Mouse (Mus musculus): ENCODE measurements around the gene Fignl2. TPM values are rescaled to one million over a fixed set of nuclear protein-coding genes. Genes with fewer than 3 reads are reported as not detected.

The Fignl2 gene
- total and polyA plus RNA-seq, 3 experiments: not detected

- Histone ChIP-seq H3K4me1 (ENCODE audit: control insufficient read depth in 1 of 2, insufficient read depth in 2 of 2, low read length in 2 of 2) (no peaks in the 10 kb centered on the region), H3K9me3 (replicated peaks; ENCODE audit: insufficient read depth, low read length) (no peaks in the 10 kb centered on the region), H3K27ac (ENCODE audit: control insufficient read depth, low read depth, low read length) (no peak overlapping the region), H3K4me3 (ENCODE audit: control insufficient read depth in 1 of 2, insufficient read depth in 1 of 2, low read depth in 2 of 2, low read length in 2 of 2) (no peak overlapping the region), H3K79me2 (ENCODE audit: control insufficient read depth, insufficient read depth, low read length, poor library complexity) (no peaks in the 10 kb centered on the region), H3K27me3 (ENCODE audit: control insufficient read depth in 1 of 2, insufficient read depth in 2 of 2, low read length in 2 of 2) (peaks cover 8 to 24% of the 10 kb centered on the region in 2 experiments), H3K36me3 (ENCODE audit: control insufficient read depth in 1 of 2, insufficient read depth in 2 of 2, low read length in 2 of 2) (no peaks in the 10 kb centered on the region), H3K9ac (ENCODE audit: control insufficient read depth, low read depth, low read length, poor library complexity, severe bottlenecking) (no peak overlapping the region)
- TF ChIP-seq RCOR1 (IDR thresholded peaks at IDR 0.05; ENCODE audit: low read depth, low read length) (no peak), TAL1 (IDR thresholded peaks at IDR 0.05; ENCODE audit: low read length) (no peak), BHLHE40 (IDR thresholded peaks at IDR 0.05; ENCODE audit: borderline replicate concordance, low read depth, low read length) (no peak), MYB (IDR thresholded peaks at IDR 0.05; ENCODE audit: low read depth, low read length) (no peak), NELFE (IDR thresholded peaks at IDR 0.05; ENCODE audit: low read depth, low read length) (no peak), CHD1 (IDR thresholded peaks at IDR 0.05; ENCODE audit: low read depth, low read length) (no peak)
- DNase-seq (ENCODE audit: low read depth, low spot score): no peak
Measured at GRCm38 (mm10) chr15:101074067-101074466, 4.3 kb downstream of the Fignl2 start.

DNA sequence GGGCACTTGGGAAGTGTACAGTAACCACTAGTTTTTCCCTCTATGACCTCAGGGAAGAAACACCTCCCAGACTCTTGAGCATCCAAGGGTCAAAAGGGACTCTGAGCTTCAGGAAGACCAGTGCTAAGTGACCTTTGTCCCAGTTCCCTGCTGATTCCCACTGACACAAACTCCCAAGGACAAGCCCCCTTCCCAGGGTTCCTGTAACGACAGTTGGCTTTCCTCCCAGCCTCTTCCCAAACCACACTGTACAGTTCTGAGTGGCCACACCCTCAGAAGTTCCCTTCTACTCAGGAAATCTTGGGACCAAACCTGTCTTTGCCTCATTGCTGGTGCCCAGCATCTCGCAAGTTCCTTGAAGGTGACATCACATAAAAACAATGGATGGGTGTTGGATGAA, 5.6 kb downstream of the Fignl2 start:
- H3K9ac ChIP-seq (ENCODE audit: control insufficient read depth, low read depth, low read length, poor library complexity, severe bottlenecking): no peak overlapping the region
- peaks cover 8 to 24% of the 10 kb centered on the region in 2 experiments for H3K27me3 ChIP-seq (ENCODE audit: control insufficient read depth in 1 of 2, insufficient read depth in 2 of 2, low read length in 2 of 2)
- H3K27ac ChIP-seq (ENCODE audit: control insufficient read depth, low read depth, low read length): no peak overlapping the region
- H3K4me3 ChIP-seq (ENCODE audit: control insufficient read depth in 1 of 2, insufficient read depth in 1 of 2, low read depth in 2 of 2, low read length in 2 of 2): no peak overlapping the region
- no peaks in the 10 kb centered on the region for H3K79me2 ChIP-seq (ENCODE audit: control insufficient read depth, insufficient read depth, low read length, poor library complexity)
- no peaks in the 10 kb centered on the region for H3K4me1 ChIP-seq (ENCODE audit: control insufficient read depth in 1 of 2, insufficient read depth in 2 of 2, low read length in 2 of 2)
- no peak for DNase-seq (ENCODE audit: low read depth, low spot score)
- no peaks in the 10 kb centered on the region for H3K36me3 ChIP-seq (ENCODE audit: control insufficient read depth in 1 of 2, insufficient read depth in 2 of 2, low read length in 2 of 2)
- H3K9me3 ChIP-seq (replicated peaks; ENCODE audit: insufficient read depth, low read length): no peaks in the 10 kb centered on the region
- TF ChIP-seq ETS1 (IDR thresholded peaks at IDR 0.05; ENCODE audit: low read depth, low read length) (no peak), USF1 (IDR thresholded peaks at IDR 0.05; ENCODE audit: low read depth, low read length) (no peak), GABPA (IDR thresholded peaks at IDR 0.05; ENCODE audit: low read depth, low read length) (no peak), CHD2 (IDR thresholded peaks at IDR 0.05; ENCODE audit: low read length) (no peak), TBP (IDR thresholded peaks at IDR 0.05; ENCODE audit: low read depth, low read length) (no peak), ZC3H11A (IDR thresholded peaks at IDR 0.05; ENCODE audit: low read depth, low read length) (no peak), KAT2A (conservative IDR thresholded peaks at IDR 0.05; ENCODE audit: low read depth, low read length) (no peak), SIN3A (IDR thresholded peaks at IDR 0.05; ENCODE audit: low read length) (no peak), USF2 (IDR thresholded peaks at IDR 0.05; ENCODE audit: borderline replicate concordance in 1 of 2, insufficient read depth in 1 of 2, low read depth in 1 of 2, low read length in 2 of 2) (no peak), SMC3 (IDR thresholded peaks at IDR 0.05; ENCODE audit: low read depth, low read length) (no peak), JUND (IDR thresholded peaks at IDR 0.05; ENCODE audit: low read depth, low read length) (no peak), MEF2A (IDR thresholded peaks at IDR 0.05; ENCODE audit: extremely low read depth, insufficient replicate concordance, low read depth, low read length, poor library complexity, severe bottlenecking) (no peak), RCOR1 (IDR thresholded peaks at IDR 0.05; ENCODE audit: low read depth, low read length) (no peak), MAZ (IDR thresholded peaks at IDR 0.05; ENCODE audit: low read depth, low read length) (no peak), POLR2A (IDR thresholded peaks at IDR 0.05; ENCODE audit: control insufficient read depth in 1 of 2, insufficient read depth in 1 of 2, low read depth in 1 of 2, low read length in 2 of 2, poor library complexity in 1 of 2) (no peak), UBTF (IDR thresholded peaks at IDR 0.05; ENCODE audit: borderline replicate concordance, insufficient read depth, low read depth, low read length) (no peak), MAX (IDR thresholded peaks at IDR 0.05; ENCODE audit: low read length) (no peak)

Measured in MEL (cell line).